Mouse (Mus musculus): Measurements from ENCODE around the gene Cebpg. TPM values are rescaled to one million over a fixed set of nuclear protein-coding genes. Genes with fewer than 3 reads are reported as not detected.

The Cebpg gene
- polyA plus RNA-seq, 1 experiment: 8.0 TPM

DNA sequence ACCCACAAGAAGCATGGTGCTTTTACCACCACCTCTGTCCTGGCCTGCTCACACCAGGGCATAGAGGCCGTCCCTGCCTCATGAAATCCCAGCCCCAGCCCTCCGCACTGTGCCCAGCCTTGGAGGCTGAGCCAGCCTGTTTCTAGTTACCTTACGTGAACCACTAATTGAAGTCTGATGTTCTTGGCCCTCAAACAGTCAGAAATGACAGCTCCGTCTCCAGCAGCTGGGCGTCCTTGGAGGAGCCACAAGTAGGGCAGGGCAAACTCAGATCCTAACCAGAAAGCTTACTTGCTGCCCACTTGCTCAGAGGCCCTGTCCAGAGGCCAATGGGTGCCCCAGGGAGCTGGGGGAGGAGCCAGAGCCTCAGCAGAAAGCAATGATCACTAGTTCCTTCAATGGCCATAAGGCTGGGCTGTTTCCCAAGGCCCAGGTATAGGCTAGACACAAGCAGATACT, 13.6 kb downstream of the Cebpg start:
- peaks cover 52% of the 10 kb centered on the region for H3K36me3 ChIP-seq (ENCODE audit: control insufficient read depth, insufficient read depth, low read length)
- no peaks in the 10 kb centered on the region for H3K27me3 ChIP-seq (ENCODE audit: control insufficient read depth, insufficient read depth, low read length)
- no peak overlapping the region for H3K4me3 ChIP-seq (ENCODE audit: low read depth, low read length)
- no peak overlapping the region for H3K27ac ChIP-seq (ENCODE audit: insufficient read depth, low read depth, low read length)
- 85% methylated on average over 5 of the region's 5 CpGs for whole genome bisulfite sequencing
- H3K4me1 ChIP-seq (ENCODE audit: control insufficient read depth, insufficient read depth, insufficient read length, low read length): peaks cover 5% of the 10 kb centered on the region; the same call in 1 of the 2 replicates
- TF ChIP-seq CTCF (IDR thresholded peaks at IDR 0.05; ENCODE audit: extremely low read depth, insufficient read length, insufficient replicate concordance, low read depth, low read length) (no peak), POLR2A (IDR thresholded peaks at IDR 0.05; ENCODE audit: low read depth, low read length) (no peak)

- TF ChIP-seq CTCF (IDR thresholded peaks at IDR 0.05; ENCODE audit: extremely low read depth, insufficient read length, insufficient replicate concordance, low read depth, low read length) (no peak), POLR2A (IDR thresholded peaks at IDR 0.05; ENCODE audit: low read depth, low read length) (no peak)
- peaks cover 9% of the 10 kb centered on the region; the same call in 1 of the 2 replicates for H3K4me1 ChIP-seq (ENCODE audit: control insufficient read depth, insufficient read depth, insufficient read length, low read length)
- H3K27me3 ChIP-seq (ENCODE audit: control insufficient read depth, insufficient read depth, low read length): no peaks in the 10 kb centered on the region
- H3K36me3 ChIP-seq (ENCODE audit: control insufficient read depth, insufficient read depth, low read length): peaks cover 53% of the 10 kb centered on the region
- H3K27ac ChIP-seq (ENCODE audit: insufficient read depth, low read depth, low read length): no peak overlapping the region
- no peak overlapping the region for H3K4me3 ChIP-seq (ENCODE audit: low read depth, low read length)
These were observed 14.2 kb downstream of the Cebpg start for GRCm38 (mm10) chr7:35042209-35042554.

DNA sequence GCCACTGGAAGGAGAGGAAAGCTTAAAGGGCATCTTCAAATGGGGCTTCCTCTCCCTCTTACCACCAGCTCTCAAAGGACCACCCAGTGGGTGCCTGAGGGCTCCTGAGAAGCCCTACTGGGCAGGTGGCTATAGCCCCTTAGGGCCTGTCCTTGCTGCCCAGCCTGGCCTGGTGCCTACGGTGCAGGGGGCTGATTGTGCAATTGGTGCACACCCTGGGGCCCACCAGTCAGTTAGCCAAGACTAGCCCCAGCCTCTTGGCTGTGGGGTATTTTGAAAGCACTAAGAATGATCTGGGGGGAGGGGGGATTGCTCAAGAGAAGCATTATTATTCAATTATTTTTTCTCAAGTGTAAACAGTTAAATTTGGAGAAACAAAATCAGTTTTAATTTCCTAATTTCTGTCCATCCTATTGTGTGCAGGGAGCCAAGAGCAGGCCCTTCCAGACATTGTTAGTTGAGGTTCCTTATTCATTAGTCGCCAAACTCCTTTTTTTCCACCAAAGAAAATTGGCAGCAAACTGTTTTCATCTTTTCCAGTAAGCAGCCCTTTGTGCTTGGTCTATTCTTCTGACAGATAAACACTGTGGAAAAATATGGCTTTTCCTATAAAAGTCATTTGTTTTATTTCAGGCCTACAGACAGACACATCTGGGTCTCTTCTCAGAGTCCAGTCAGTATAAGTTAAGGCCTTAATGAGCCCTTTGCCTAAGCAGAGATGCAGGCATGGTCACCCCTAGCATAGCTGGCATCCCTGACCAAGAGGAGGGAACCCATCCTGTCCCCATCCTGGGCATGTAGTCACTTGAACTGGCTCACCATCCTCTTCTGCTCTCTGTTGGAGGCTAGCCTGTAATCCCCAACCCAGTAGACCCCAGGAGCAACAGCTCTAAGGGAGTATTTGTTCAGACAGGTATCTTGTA, 14.8 kb downstream of the Cebpg start:
- Histone ChIP-seq H3K4me3 (ENCODE audit: low read depth, low read length) (no peak overlapping the region), H3K27ac (ENCODE audit: insufficient read depth, low read depth, low read length) (no peak overlapping the region), H3K36me3 (ENCODE audit: control insufficient read depth, insufficient read depth, low read length) (peaks cover 49% of the 10 kb centered on the region), H3K4me1 (ENCODE audit: control insufficient read depth, insufficient read depth, insufficient read length, low read length) (peaks cover 10% of the 10 kb centered on the region; the same call in 1 of the 2 replicates), H3K27me3 (ENCODE audit: control insufficient read depth, insufficient read depth, low read length) (no peaks in the 10 kb centered on the region)
- WGBS: 58% methylated on average over 2 of the region's 2 CpGs
- TF ChIP-seq CTCF (IDR thresholded peaks at IDR 0.05; ENCODE audit: extremely low read depth, insufficient read length, insufficient replicate concordance, low read depth, low read length) (no peak), POLR2A (IDR thresholded peaks at IDR 0.05; ENCODE audit: low read depth, low read length) (no peak)

- Histone ChIP-seq H3K4me1 (ENCODE audit: control insufficient read depth, insufficient read depth, insufficient read length, low read length) (peaks cover 22% of the 10 kb centered on the region), H3K27ac (ENCODE audit: insufficient read depth, low read depth, low read length) (no peak overlapping the region), H3K36me3 (ENCODE audit: control insufficient read depth, insufficient read depth, low read length) (peaks cover 44% of the 10 kb centered on the region), H3K4me3 (ENCODE audit: low read depth, low read length) (no peak overlapping the region), H3K27me3 (ENCODE audit: control insufficient read depth, insufficient read depth, low read length) (no peaks in the 10 kb centered on the region)
- TF ChIP-seq POLR2A (IDR thresholded peaks at IDR 0.05; ENCODE audit: low read depth, low read length) (no peak), CTCF (IDR thresholded peaks at IDR 0.05; ENCODE audit: extremely low read depth, insufficient read length, insufficient replicate concordance, low read depth, low read length) (no peak)
- 83% methylated on average over 9 of the region's 9 CpGs for WGBS
These were observed 16.0 kb downstream of the Cebpg start for GRCm38 (mm10) chr7:35040176-35040972.

DNA sequence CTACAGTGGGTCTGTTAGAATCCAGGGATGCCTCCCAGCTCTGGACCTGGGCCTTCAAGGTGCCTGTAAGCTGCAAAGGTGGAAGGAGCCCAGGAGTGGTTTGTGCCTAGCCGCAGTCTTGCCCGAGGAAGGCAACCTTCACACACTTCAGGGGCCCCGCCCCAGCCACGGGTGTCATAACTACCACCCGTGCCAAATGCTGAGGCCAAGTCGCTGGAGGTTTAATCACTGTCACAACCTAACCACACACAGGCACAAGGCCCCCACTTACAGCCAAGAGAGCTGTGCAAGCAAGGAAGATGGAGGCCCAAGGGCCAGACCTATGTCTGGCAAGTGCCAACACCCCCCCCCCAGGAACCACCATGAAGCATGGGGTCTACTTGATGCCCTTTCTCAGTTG, 19.0 kb downstream of the Cebpg start:
- no peak for TF ChIP-seq CTCF (IDR thresholded peaks at IDR 0.05; ENCODE audit: extremely low read depth, insufficient read length, insufficient replicate concordance, low read depth, low read length)
- TF ChIP-seq POLR2A (IDR thresholded peaks at IDR 0.05; ENCODE audit: low read depth, low read length): no peak

DNA sequence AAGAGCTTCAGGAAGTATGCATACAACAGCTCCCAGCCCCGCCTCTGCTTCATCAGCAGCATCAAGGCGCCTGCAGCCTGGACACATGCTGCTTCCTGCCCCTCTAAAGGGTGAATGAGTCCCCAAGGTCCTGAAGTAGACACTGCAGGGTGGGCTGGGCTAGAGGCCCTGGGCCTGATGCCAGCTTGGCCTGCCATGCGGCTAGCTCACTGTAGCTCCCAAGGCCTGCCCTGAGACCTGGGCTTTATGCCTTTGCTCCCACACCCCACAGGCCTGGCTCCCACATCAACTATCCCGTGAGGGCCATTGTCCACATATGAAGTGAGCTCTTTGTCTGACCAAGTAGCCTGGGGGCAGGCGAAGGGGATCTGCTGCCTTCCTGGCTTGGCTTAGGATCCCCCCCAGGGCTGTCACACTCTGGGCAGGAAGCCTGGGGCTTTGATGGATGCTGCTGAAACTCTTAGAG, 20.1 kb downstream of the Cebpg start:
- H3K4me1 ChIP-seq (ENCODE audit: control insufficient read depth, insufficient read depth, insufficient read length, low read length): peaks cover 24% of the 10 kb centered on the region
- 55% methylated on average over 5 of the region's 5 CpGs for WGBS
- H3K36me3 ChIP-seq (ENCODE audit: control insufficient read depth, insufficient read depth, low read length): peaks cover 52% of the 10 kb centered on the region
- TF ChIP-seq CTCF (IDR thresholded peaks at IDR 0.05; ENCODE audit: extremely low read depth, insufficient read length, insufficient replicate concordance, low read depth, low read length) (no peak), POLR2A (IDR thresholded peaks at IDR 0.05; ENCODE audit: low read depth, low read length) (no peak)
- no peak overlapping the region for H3K27ac ChIP-seq (ENCODE audit: insufficient read depth, low read depth, low read length)
- no peaks in the 10 kb centered on the region for H3K27me3 ChIP-seq (ENCODE audit: control insufficient read depth, insufficient read depth, low read length)
- H3K4me3 ChIP-seq (ENCODE audit: low read depth, low read length): no peak overlapping the region

More for the DNA sequence above, 19.0 kb downstream of the Cebpg start:
- H3K36me3 ChIP-seq (ENCODE audit: control insufficient read depth, insufficient read depth, low read length): peaks cover 46% of the 10 kb centered on the region
- 46% methylated on average over 6 of the region's 6 CpGs for WGBS
- no peak overlapping the region for H3K27ac ChIP-seq (ENCODE audit: insufficient read depth, low read depth, low read length)
- H3K27me3 ChIP-seq (ENCODE audit: control insufficient read depth, insufficient read depth, low read length): no peaks in the 10 kb centered on the region
- peaks cover 25% of the 10 kb centered on the region for H3K4me1 ChIP-seq (ENCODE audit: control insufficient read depth, insufficient read depth, insufficient read length, low read length)
- H3K4me3 ChIP-seq (ENCODE audit: low read depth, low read length): no peak overlapping the region

All from small intestine, adult 2 months (tissue).